8 mouse cellular contexts compared by ENCODE assay signal in genomic region chr4:150002021-150002528, GRCm38 (mm10). TPM values are rescaled to one million over a fixed set of nuclear protein-coding genes. Genes with fewer than 3 reads are reported as not detected.
A peak's percentile ranks its signal among the peaks of the same experiment; 100 is the strongest.
DNase-seq lines count a peak whose midpoint lies in the region; ATAC-seq and TF ChIP-seq lines count a peak whose summit lies in the region.

No protein-coding gene starts in this region.

- H3K9ac ChIP-seq in heart, embryonic 14.5 days (ENCODE audit: low read length), result peak overlapping the region; percentile 44; the same call in 1 of the 2 replicates
- H3K9ac ChIP-seq in stomach, postnatal 0 days (ENCODE audit: low read length), result no peak overlapping the region

- peak overlapping the region; percentile 30 for H3K4me3 ChIP-seq in testis, adult 2 months (ENCODE audit: control insufficient read depth, low read depth, low read length)
- H3K4me3 ChIP-seq in heart, embryonic 14.5 days (ENCODE audit: control insufficient read depth in 1 of 2, insufficient read depth in 1 of 2, low read depth in 1 of 2, low read length in 2 of 2), result no peak overlapping the region
- H3K4me3 ChIP-seq in stomach, postnatal 0 days (ENCODE audit: low read depth, low read length), result no peak overlapping the region; the same call in 1 of the 2 replicates

- ATAC-seq in heart, embryonic 14.5 days (ENCODE audit: insufficient number of reproducible peaks, insufficient read depth, low FRiP score, low read depth), result no peak
- 0 out of 2 replicates have a peak, but pooled peaks have one; percentile 24 for ATAC-seq in stomach, postnatal 0 days (ENCODE audit: low FRiP score, low TSS enrichment)
- no peak for ATAC-seq in frontal cortex, adult (ENCODE audit: low TSS enrichment)

- TF ChIP-seq CTCF in testis, adult 2 months (IDR thresholded peaks at IDR 0.05; ENCODE audit: control insufficient read depth, insufficient read depth, insufficient replicate concordance, low read depth, low read length), result no peak
- TF ChIP-seq CTCF in stomach, postnatal 0 days (IDR thresholded peaks at IDR 0.05; ENCODE audit: low read depth), result no peak

- WGBS in heart, embryonic 14.5 days, result 36% methylated on average over 12 of the region's 12 CpGs
- WGBS in stomach, postnatal 0 days, result 45% methylated on average over 12 of the region's 12 CpGs

- peak overlapping the region; percentile 9; the same call in 1 of the 2 replicates for H3K4me2 ChIP-seq in heart, embryonic 14.5 days (ENCODE audit: low read length)
- H3K4me2 ChIP-seq in stomach, postnatal 0 days (replicated peaks; ENCODE audit: low read depth), result peak overlapping the region; percentile 39

- 0 out of 2 replicates have a peak, but pooled peaks cover 2% of the 10 kb centered on the region for H3K9me3 ChIP-seq in heart, embryonic 14.5 days (ENCODE audit: control insufficient read depth, low read length)
- no peaks in the 10 kb centered on the region for H3K9me3 ChIP-seq in stomach, postnatal 0 days (ENCODE audit: control insufficient read depth, low read length)

- H3K4me1 ChIP-seq in testis, adult 2 months (ENCODE audit: control insufficient read depth, insufficient read depth, low read length), result no peaks in the 10 kb centered on the region; the same call in 1 of the 2 replicates
- peaks cover 29 to 57% of the 10 kb centered on the region in 2 experiments for H3K4me1 ChIP-seq in heart, embryonic 14.5 days (ENCODE audit: control insufficient read depth in 2 of 2, insufficient read depth in 2 of 2, low read length in 2 of 2)
- peaks cover 24% of the 10 kb centered on the region; the same call in 1 of the 2 replicates for H3K4me1 ChIP-seq in stomach, postnatal 0 days (replicated peaks; ENCODE audit: control insufficient read depth, insufficient read depth)

- H3K27ac ChIP-seq in testis, adult 2 months (ENCODE audit: control insufficient read depth, insufficient read depth, low read depth, low read length), result peak overlapping the region; percentile 69
- H3K27ac ChIP-seq in heart, embryonic 14.5 days (replicated peaks in 1 of 2; ENCODE audit: control insufficient read depth in 1 of 2, insufficient read depth in 1 of 2, low read depth in 2 of 2, low read length in 2 of 2), result peak overlapping the region in 1 of 2 experiments; percentile 57; a peak in 2 of 4 replicates
- peak overlapping the region; percentile 89 for H3K27ac ChIP-seq in stomach, postnatal 0 days (replicated peaks)

- no peak for DNase-seq in testis, postnatal 10 days (ENCODE audit: low spot score)
- peak; percentile 59 for DNase-seq in liver
- DNase-seq in stomach, postnatal 0 days (ENCODE audit: low spot score), result peak; percentile 43
- no peak for DNase-seq in adrenal gland, postnatal 10 days
- DNase-seq in adrenal gland, adult 8-10 months, result no peak

- no peaks in the 10 kb centered on the region for H3K36me3 ChIP-seq in testis, adult 2 months (ENCODE audit: control insufficient read depth, insufficient read depth, low read length)
- H3K36me3 ChIP-seq in heart, embryonic 14.5 days (ENCODE audit: control insufficient read depth, insufficient read depth, low read length), result no peaks in the 10 kb centered on the region
- H3K36me3 ChIP-seq in stomach, postnatal 0 days (ENCODE audit: control insufficient read depth, insufficient read depth, low read length), result no peaks in the 10 kb centered on the region

- no peaks in the 10 kb centered on the region for H3K27me3 ChIP-seq in testis, adult 2 months (ENCODE audit: control insufficient read depth, insufficient read depth, low read length)
- H3K27me3 ChIP-seq in heart, embryonic 14.5 days (ENCODE audit: control insufficient read depth, insufficient read depth, low read length), result no peaks in the 10 kb centered on the region
- H3K27me3 ChIP-seq in stomach, postnatal 0 days (ENCODE audit: control insufficient read depth, insufficient read depth, low read length), result no peaks in the 10 kb centered on the region

- no peak for TF ChIP-seq POLR2A in testis, adult 2 months (IDR thresholded peaks at IDR 0.05; ENCODE audit: control insufficient read depth, low read depth, low read length)

- TF ChIP-seq EP300 in stomach, postnatal 0 days (optimal IDR thresholded peaks at IDR 0.05), result no peak

RNA-seq across cellular contexts. Expression of gene H6pd, which starts 6.7 kb away (rescaled TPM):
- polyA plus RNA-seq in testis, adult 2 months (2012; rRNA removed), result 7.2 and 7.3 TPM in 2 replicates
- 8.6 and 8.9 TPM in 2 replicates for polyA plus RNA-seq in heart, embryonic 14.5 days (2014; fragmentation: Nextera tagmentation; extraction: Ambion mirVana)
- 11.8 and 12.3 TPM in 2 replicates for polyA plus RNA-seq in stomach, postnatal 0 days (2015; fragmentation: Nextera tagmentation; extraction: Ambion mirVana)
- 100 to 1,000 TPM; 102 to 133 TPM for total RNA-seq in adrenal gland, postnatal 10 days (2021)
- 100 to 1,000 TPM; 122 to 173 (median 155) TPM for total RNA-seq in adrenal gland, adult 8-10 months (2022)

RNA-seq across cellular contexts. Expression of gene Spsb1, which starts 47.2 kb away (rescaled TPM):
- 71.5 and 79.1 TPM in 2 replicates for polyA plus RNA-seq in testis, adult 2 months (2012; rRNA removed)
- polyA plus RNA-seq in heart, embryonic 14.5 days (2014; fragmentation: Nextera tagmentation; extraction: Ambion mirVana), result 6.0 and 6.3 TPM in 2 replicates
- polyA plus RNA-seq in stomach, postnatal 0 days (2015; fragmentation: Nextera tagmentation; extraction: Ambion mirVana), result 10.0 and 13.1 TPM in 2 replicates
- 10 to 100 TPM; 31.6 TPM for total RNA-seq in adrenal gland, postnatal 10 days (2021)
- 10 to 100 TPM; 17.0 to 29.8 (median 23.9) TPM for total RNA-seq in adrenal gland, adult 8-10 months (2022)

Comparison
In these comparisons a context has a peak if more than half of its experiments do, and no peak if none do; other contexts are left out.
1. DNase-seq: peak in liver (single experiment) and stomach, postnatal 0 days (single experiment); none in testis, postnatal 10 days (single experiment), adrenal gland, postnatal 10 days (single experiment) and adrenal gland, adult 8-10 months (single experiment).